Mouse (Mus musculus) bone marrow, adult 2 months (tissue): ENCODE results near the gene Gnl3. TPM values are rescaled to one million over a fixed set of nuclear protein-coding genes. Genes with fewer than 3 reads are reported as not detected.

Source experiments
- H3K27ac ChIP-seq: fragments of 200-500 bp; 2 replicates; pipeline ENCODE4 v1.5.1; 2012; ENCODE audit warnings: low read depth, mild to moderate bottlenecking, control low read depth, inconsistent platforms, low read length; ENCODE audit not compliant: control insufficient read depth, poor library complexity, insufficient read depth
- H3K4me1 ChIP-seq: fragments of 200-500 bp; 2 replicates; pipeline ENCODE4 v1.6.1; 2011; ENCODE audit warnings: low read length; ENCODE audit not compliant: control insufficient read depth, insufficient read depth
- H3K4me3 ChIP-seq: fragments of 200-500 bp; replicated peaks from 2 replicates; pipeline ENCODE3; 2011; ENCODE audit warnings: mild to moderate bottlenecking, low read depth, low read length, control low read depth; ENCODE audit not compliant: control insufficient read depth
- CTCF ChIP-seq: fragments of 200-500 bp; IDR thresholded peaks from 2 replicates; pipeline ENCODE4 v1.5.1; 2011; ENCODE audit warnings: low read length, control low read depth; ENCODE audit not compliant: control insufficient read depth, insufficient read depth
- POLR2A ChIP-seq: fragments of 200-500 bp; IDR thresholded peaks from 2 replicates; pipeline ENCODE4 v1.6.1; 2011; ENCODE audit warnings: low read depth, mild to moderate bottlenecking, control low read depth, low read length, borderline replicate concordance; ENCODE audit not compliant: control insufficient read depth
- WGBS: fragments of 180-500 bp; shearing (Covaris S2); methylation state at CpG from one replicate; pipeline ENCODE4 v1.1.7; 2018; 5-methylcytosine and 5-hydroxymethylcytosine counted together
- polyA plus RNA-seq: library from polyadenylated mRNA; stranded (reverse); fragments of >200 nt; gene quantifications from 2 replicates; pipeline ENCODE4 v1.2.4, GENCODE M21; 2011; ENCODE audit warnings: low replicate concordance; ENCODE audit not compliant: missing spikeins, insufficient read depth, insufficient read length

Gene Gnl3
- polyA plus RNA-seq, 1 experiment, result 119 TPM

DNA sequence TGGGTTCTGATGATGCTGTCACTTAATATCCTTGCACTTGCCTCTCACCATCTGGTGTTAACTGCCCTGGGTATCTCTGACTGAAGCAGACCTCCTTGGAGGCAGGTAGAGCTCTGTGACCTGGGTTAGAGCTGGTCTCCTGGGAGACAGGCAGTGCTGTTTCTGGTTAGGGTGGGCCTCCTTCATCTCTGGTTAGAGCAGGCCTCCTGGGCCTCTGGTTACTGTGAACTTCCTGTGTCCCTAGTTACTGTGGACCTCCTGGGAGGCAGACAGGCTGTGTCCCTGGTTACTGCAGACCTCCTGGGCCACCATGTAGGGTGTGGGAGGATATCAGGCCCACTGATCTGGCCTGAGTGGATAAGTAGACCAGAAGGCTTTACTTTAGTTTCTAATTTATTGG is 22.5 kb downstream of the Gnl3 start:
- H3K27ac ChIP-seq, result no peak overlapping the region
- H3K4me3 ChIP-seq, result no peak overlapping the region
- no peaks in the 10 kb centered on the region for H3K4me1 ChIP-seq
- TF ChIP-seq POLR2A, result no peak
- no peak for TF ChIP-seq CTCF

DNA sequence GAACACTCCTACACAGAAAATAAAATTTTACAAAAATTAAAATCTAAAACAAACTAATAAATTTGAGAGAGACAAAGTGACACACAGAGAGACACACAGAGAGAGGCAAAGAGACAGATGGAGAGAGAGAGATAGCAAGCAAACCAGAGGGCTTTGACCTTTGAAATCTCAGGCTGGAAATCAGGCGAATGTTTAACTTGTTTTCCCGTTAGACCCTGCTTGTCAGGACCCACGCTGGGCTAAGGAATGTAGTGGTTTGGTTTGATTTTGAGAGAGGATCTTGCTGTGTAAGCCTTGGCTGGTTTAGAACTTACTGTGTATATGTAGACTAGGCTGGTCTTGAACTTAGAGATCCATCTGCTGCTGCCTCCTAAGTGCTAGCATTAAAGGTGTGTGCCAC is 42.7 kb downstream of the Gnl3 start:
- no peak overlapping the region for H3K4me3 ChIP-seq
- TF ChIP-seq POLR2A (no peak), CTCF (no peak)
- no peaks in the 10 kb centered on the region for H3K4me1 ChIP-seq
- no peak overlapping the region for H3K27ac ChIP-seq
- WGBS, result 84% methylated on average over 3 of the region's 3 CpGs

DNA sequence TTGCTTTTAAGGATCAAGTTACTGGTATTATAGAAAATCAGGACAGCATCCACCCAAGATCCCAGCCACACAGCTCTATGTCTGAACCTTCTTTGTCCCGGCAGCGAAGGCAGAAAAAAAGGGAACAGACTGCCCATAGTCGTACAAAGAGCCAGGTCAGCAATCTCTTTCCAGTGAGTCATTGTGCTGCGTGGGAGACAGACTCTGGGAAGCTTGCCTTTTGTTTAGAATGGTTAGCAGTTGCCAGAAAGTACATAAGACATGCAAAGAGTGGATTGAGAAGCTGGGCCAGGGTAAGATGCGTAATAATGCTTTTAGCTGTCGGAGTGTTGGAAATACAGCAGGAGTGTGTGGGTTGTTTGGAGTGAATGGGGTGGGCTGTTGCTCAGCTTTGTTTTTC is 44.7 kb downstream of the Gnl3 start:
- TF ChIP-seq POLR2A, result no peak
- no peak for TF ChIP-seq CTCF
- whole genome bisulfite sequencing, result 80% methylated on average over 6 of the region's 6 CpGs
- Histone ChIP-seq H3K4me1 (no peaks in the 10 kb centered on the region), H3K27ac (no peak overlapping the region), H3K4me3 (no peak overlapping the region)

Other genes starting within 250 kb of the Gnl3 start
- 5.5 and 18.2 TPM in 2 replicates for gene Tmem110, start 193.6 kb downstream of the Gnl3 start, polyA plus RNA-seq
- gene Mustn1, start 140.0 kb downstream of the Gnl3 start, polyA plus RNA-seq, result 2.1 and 4.9 TPM in 2 replicates
- 3.3 and 6.6 TPM in 2 replicates for gene Itih4, start 132.7 kb downstream of the Gnl3 start, polyA plus RNA-seq
- 0.79 and 3.0 TPM in 2 replicates for gene Itih3, start 95.4 kb downstream of the Gnl3 start, polyA plus RNA-seq
- gene Itih1, start 75.9 kb downstream of the Gnl3 start, polyA plus RNA-seq, result 1.6 TPM in 1 of 2 replicates, not detected in the other
- 1.6 and 5.9 TPM in 2 replicates for gene Nek4, start 67.8 kb downstream of the Gnl3 start, polyA plus RNA-seq
- 24.8 and 38.7 TPM in 2 replicates for gene Glt8d1, start 17.8 kb downstream of the Gnl3 start, polyA plus RNA-seq
- gene Spcs1, start 17.5 kb downstream of the Gnl3 start, polyA plus RNA-seq, result 59.6 and 85.6 TPM in 2 replicates
- 31.8 and 46.8 TPM in 2 replicates for gene Pbrm1, start within 50 bp of the Gnl3 start, polyA plus RNA-seq
- 29.0 and 45.8 TPM in 2 replicates for gene Smim4, start 109.8 kb upstream of the Gnl3 start, polyA plus RNA-seq
- gene Nt5dc2, start 111.9 kb upstream of the Gnl3 start, polyA plus RNA-seq, result 22.9 and 25.2 TPM in 2 replicates
- gene Stab1, start 149.5 kb upstream of the Gnl3 start, polyA plus RNA-seq, result 56.3 and 73.4 TPM in 2 replicates
- 4.2 TPM in 1 of 2 replicates, not detected in the other for gene Tnnc1, start 189.2 kb upstream of the Gnl3 start, polyA plus RNA-seq
- 102 and 233 TPM in 2 replicates for gene Nisch, start 197.8 kb upstream of the Gnl3 start, polyA plus RNA-seq
- 1.1 and 2.7 TPM in 2 replicates for gene Sema3g, start 198.7 kb upstream of the Gnl3 start, polyA plus RNA-seq
- gene Phf7, start 232.2 kb upstream of the Gnl3 start, polyA plus RNA-seq, result 4.5 and 9.9 TPM in 2 replicates
- gene Bap1, start 232.3 kb upstream of the Gnl3 start, polyA plus RNA-seq, result 15.9 and 26.9 TPM in 2 replicates